Mouse (Mus musculus) G1E (cell line): ENCODE results near the gene Rlbp1.

ENCODE experiments used
- CTCF ChIP-seq: IDR thresholded peaks from 2 replicates; pipeline ENCODE4 v1.5.1; 2012; ENCODE audit warnings: low read depth, low read length, inconsistent platforms, mixed read lengths
- GATA1 ChIP-seq: IDR thresholded peaks from 2 replicates; pipeline ENCODE4 v1.6.1; 2012; ENCODE audit warnings: borderline replicate concordance, low read length, inconsistent platforms, mixed read lengths
- TAL1 ChIP-seq: conservative IDR thresholded peaks from 2 replicates; pipeline ENCODE4 v1.6.1; 2012; ENCODE audit warnings: low read depth, low read length, inconsistent platforms, mixed read lengths

DNA sequence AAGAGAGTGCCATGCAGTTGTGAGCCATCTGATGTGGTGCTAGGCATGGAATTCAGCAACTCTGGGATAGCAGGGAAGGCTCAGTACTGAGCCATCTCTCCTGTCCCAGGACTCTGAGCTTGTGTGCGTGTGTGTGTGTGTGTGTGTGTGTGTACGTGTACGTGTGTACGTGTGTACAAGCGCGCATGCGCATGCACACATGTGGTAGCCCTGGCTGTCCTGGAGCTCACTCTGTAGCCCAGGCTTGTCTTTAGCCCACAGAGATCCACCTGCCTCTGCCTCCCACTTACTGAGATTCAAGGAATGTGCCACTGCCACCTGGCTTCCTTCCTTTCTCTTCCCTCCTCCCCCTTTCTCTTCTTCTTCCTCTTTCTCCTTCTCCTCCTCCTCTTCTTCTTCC lies 7.1 kb upstream of the Rlbp1 start:
- TF ChIP-seq CTCF (no peak), GATA1 (no peak), TAL1 (no peak)
